In the genomic region with DNA sequence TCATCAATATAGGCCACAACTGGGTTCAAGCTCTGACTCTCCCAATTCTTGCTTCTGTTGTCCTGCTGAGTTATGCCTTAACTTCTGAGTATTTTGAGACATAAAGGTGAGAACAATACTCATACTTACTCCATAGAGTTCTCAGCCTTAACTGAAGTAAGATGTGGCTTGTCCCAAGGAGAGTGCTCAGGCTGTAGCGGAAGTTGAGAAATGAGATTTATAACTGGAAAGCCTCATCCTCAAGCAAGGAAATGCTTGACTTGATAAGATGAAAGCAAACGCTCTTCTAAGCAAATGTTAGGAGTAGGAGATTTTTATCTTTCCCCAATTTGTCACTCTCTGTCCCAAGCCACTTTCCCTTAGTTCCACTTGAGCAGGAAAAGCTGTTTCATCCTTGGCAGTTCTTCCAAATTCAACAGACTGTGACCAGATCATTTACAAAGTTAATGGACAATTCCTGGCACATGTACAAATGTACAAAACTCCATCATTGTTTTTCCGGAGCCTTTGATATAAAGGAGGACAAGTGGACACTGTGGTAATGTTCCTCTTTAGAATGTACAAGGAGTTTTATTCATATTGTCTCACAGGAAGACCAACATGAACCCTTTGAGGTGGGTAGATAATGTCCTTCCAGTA, we compare ENCODE assay signal across 11 mouse cellular contexts.
"Had no signal": no experiment of that assay in that cellular context is flagged by ENCODE, and none has a peak within 500 bp of the region (broad histone marks: within the 10 kb centered on the region; RNA-seq: fewer than 3 reads in every experiment).

No protein-coding gene starts in this region.

- H3K27ac ChIP-seq: hindbrain, postnatal 0 days; layer of hippocampus, adult 2 months; limb, embryonic 13.5 days; liver, embryonic 15.5 days; lung, embryonic 15.5 days; midbrain, embryonic 12.5 days had no signal

- H3K4me2 ChIP-seq: limb, embryonic 13.5 days; liver, embryonic 11.5 days; liver, embryonic 15.5 days; lung, embryonic 15.5 days; midbrain, embryonic 12.5 days had no signal

- H3K4me3 ChIP-seq: layer of hippocampus, adult 2 months; limb, embryonic 13.5 days; liver, embryonic 15.5 days; lung, embryonic 15.5 days; midbrain, embryonic 12.5 days; myocyte had no signal

- H3K36me3 ChIP-seq: limb, embryonic 13.5 days; liver, embryonic 15.5 days; lung, embryonic 15.5 days; midbrain, embryonic 12.5 days had no signal

- H3K9me3 ChIP-seq: limb, embryonic 13.5 days; liver, embryonic 15.5 days; lung, embryonic 15.5 days; midbrain, embryonic 12.5 days had no signal

- H3K27me3 ChIP-seq: liver, embryonic 15.5 days; lung, embryonic 15.5 days had no signal

- H3K4me1 ChIP-seq: limb, embryonic 13.5 days; liver, embryonic 15.5 days; lung, embryonic 15.5 days; midbrain, embryonic 12.5 days had no signal

- H3K9ac ChIP-seq: limb, embryonic 13.5 days; liver, embryonic 15.5 days; lung, embryonic 15.5 days; midbrain, embryonic 12.5 days had no signal

- DNase-seq: left cerebral cortex, postnatal 4 days; thymus, adult 2 months; thymus, postnatal 25 days had no signal

- ATAC-seq: hindbrain, postnatal 0 days had no signal
